Mouse (Mus musculus): ENCODE results near the gene Bloc1s4. TPM values are rescaled to one million over a fixed set of nuclear protein-coding genes. Genes with fewer than 3 reads are reported as not detected.

Gene Bloc1s4
- polyA plus RNA-seq, 1 experiment from 2014 or later: 26.3 TPM

DNA sequence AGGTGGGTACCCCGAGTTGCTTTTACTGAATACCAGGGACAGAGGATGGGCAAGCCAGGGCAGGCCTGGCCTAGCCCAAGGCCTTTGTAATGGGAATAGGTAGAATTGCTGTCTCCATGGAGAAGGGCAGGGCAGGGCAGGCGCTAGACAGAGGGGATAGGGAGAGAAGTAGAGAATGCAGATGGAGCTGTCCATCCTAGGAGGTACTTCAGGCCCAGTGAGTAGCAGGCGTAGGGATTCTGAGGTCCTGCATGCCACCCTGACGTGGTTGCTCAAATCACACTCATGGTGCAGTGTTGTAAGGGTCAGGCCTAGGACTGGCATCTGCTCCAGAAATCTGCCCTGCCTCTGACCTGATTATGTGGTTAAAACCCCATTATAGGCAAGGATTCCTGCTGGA is 10.7 kb downstream of the Bloc1s4 start:
- peaks cover 2% of the 10 kb centered on the region; the same call in 1 of the 2 replicates for H3K4me1 ChIP-seq

DNA sequence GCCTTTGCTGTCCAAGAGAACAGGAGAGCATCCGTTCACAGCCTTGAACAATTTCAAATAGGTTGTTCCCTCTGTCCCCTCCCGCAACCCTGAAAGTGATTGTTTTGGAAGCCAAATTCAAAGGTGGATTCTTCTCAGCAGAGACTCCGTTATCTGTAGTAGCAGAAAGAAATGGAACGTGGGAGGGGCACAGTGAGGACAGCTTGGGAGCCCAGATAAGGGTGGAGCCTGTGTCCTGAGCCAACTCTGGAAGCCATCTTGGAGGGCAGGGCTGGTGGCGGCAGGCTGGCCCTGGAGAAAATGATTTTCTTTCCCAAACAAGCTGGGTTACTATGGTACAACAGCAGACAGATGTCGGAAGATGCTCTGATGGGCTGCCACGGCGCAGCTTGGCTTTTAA is 12.4 kb downstream of the Bloc1s4 start:
- Histone ChIP-seq H3K36me3 (no peaks in the 10 kb centered on the region), H3K4me2 (no peak overlapping the region), H3K9me3 (no peaks in the 10 kb centered on the region), H3K4me3 (replicated peaks) (no peak overlapping the region), H3K27me3 (replicated peaks) (no peaks in the 10 kb centered on the region), H3K27ac (no peak overlapping the region), H3K9ac (no peak overlapping the region), H3K4me1 (no peaks in the 10 kb centered on the region)
- peak; percentile 78; the same call in 1 of the 2 replicates for ATAC-seq (ENCODE audit: insufficient read depth, low FRiP score, low read depth)
- WGBS: 71% methylated on average over 8 of the region's 8 CpGs

More for the DNA sequence above, 10.7 kb downstream of the Bloc1s4 start:
- no peak for ATAC-seq (ENCODE audit: insufficient read depth, low FRiP score, low read depth)
- Histone ChIP-seq H3K4me3 (replicated peaks) (no peak overlapping the region), H3K9ac (no peak overlapping the region), H3K36me3 (no peaks in the 10 kb centered on the region), H3K27ac (no peak overlapping the region), H3K4me2 (no peak overlapping the region), H3K27me3 (replicated peaks) (no peaks in the 10 kb centered on the region), H3K9me3 (no peaks in the 10 kb centered on the region)
- 59% methylated on average over 4 of the region's 4 CpGs for WGBS

DNA sequence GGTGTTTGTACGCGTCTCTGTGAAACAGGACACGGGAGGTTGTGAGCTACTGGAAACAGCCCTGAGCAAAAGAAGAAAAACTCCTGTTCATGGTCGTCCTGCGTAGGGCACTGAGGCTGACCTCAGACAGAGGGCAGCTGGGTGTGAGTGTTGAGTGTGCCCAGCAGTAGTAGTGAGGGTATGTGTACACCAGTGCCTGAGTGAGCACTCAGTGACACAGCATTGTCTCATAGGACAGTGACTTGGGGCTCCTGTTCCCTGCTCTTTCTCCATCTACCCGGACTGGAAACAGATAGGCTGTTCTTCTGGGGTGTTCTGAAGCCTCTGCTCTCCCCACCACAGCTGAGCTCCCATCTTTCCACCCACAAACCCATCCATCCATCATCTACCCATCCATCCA is 13.3 kb downstream of the Bloc1s4 start:
- no peaks in the 10 kb centered on the region for H3K9me3 ChIP-seq
- no peak overlapping the region for H3K9ac ChIP-seq
- no peaks in the 10 kb centered on the region for H3K4me1 ChIP-seq
- H3K27ac ChIP-seq: no peak overlapping the region
- H3K4me2 ChIP-seq: no peak overlapping the region
- no peaks in the 10 kb centered on the region for H3K27me3 ChIP-seq (replicated peaks)
- no peaks in the 10 kb centered on the region for H3K36me3 ChIP-seq
- 78% methylated on average over 6 of the region's 6 CpGs for WGBS
- no peak overlapping the region for H3K4me3 ChIP-seq (replicated peaks)
- ATAC-seq (ENCODE audit: insufficient read depth, low FRiP score, low read depth): no peak

DNA sequence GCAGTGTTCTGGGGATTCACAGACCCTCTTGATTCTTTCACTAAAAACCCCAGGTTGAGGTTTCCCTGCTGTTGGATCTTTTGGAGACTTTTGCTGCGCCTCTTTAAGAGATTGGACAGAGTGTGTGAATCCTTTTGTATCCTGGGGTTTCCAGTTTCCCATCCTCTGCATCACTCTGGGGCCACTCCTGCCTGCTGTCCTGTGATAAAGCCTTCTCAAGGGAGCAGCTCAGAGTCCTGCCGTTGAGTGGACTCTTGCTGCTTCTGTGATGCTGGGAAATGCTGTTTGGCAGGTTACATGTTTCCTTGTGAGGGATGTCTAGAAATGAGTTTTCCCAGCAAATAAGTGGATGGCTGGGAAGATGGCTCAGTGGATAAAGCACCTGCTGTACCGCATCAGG is 15.0 kb downstream of the Bloc1s4 start:
- Histone ChIP-seq H3K9me3 (no peaks in the 10 kb centered on the region), H3K9ac (no peak overlapping the region), H3K27me3 (replicated peaks) (no peaks in the 10 kb centered on the region), H3K4me3 (replicated peaks) (no peak overlapping the region), H3K4me1 (no peaks in the 10 kb centered on the region), H3K4me2 (no peak overlapping the region), H3K27ac (no peak overlapping the region), H3K36me3 (no peaks in the 10 kb centered on the region)
- WGBS: 79% methylated on average over 3 of the region's 3 CpGs
- no peak; the same call in 1 of the 2 replicates for ATAC-seq (ENCODE audit: insufficient read depth, low FRiP score, low read depth)

DNA sequence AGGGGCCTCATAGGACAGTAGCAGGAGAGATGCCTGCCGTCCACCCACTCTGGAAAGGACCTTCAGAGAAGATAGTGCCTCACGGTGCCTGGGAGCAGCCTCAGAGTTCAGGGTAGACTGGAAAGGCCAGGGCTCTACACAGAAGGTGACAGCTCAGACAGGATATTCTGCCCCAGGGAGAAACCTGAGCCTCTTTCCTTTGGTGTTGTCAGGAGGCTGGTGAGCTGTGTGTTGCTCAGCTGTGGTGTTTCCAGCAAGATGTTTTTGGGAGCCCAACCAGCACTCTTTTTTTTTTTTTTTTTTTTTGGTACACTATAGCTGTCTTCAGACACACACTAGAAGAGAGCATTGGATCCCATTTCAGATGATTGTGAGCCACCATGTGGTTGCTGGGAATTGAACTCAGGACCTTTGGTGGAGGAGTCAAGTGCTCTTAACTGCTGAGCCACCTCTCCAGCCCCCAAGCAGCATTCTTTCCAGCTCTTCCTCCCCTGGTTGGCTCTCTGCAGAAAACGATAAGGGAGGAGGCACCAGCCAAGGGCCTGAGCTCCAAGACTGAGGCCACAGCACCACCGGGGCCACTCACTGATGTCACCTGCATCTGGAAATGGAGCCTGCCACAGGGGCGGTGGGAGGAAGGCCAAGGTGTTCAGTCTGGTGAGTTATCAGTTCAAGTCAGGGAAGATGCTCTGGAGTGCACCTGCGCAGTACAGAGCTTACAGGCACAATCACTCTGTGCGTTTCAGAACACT is 16.4 kb downstream of the Bloc1s4 start:
- Histone ChIP-seq H3K9me3 (no peaks in the 10 kb centered on the region), H3K4me2 (no peak overlapping the region), H3K4me1 (no peaks in the 10 kb centered on the region), H3K9ac (no peak overlapping the region), H3K4me3 (replicated peaks) (no peak overlapping the region), H3K36me3 (no peaks in the 10 kb centered on the region), H3K27ac (no peak overlapping the region), H3K27me3 (replicated peaks) (no peaks in the 10 kb centered on the region)
- 0 out of 2 replicates have a peak, but pooled peaks have one; percentile 36 for ATAC-seq (ENCODE audit: insufficient read depth, low FRiP score, low read depth)
- 77% methylated on average over 7 of the region's 7 CpGs for WGBS

DNA sequence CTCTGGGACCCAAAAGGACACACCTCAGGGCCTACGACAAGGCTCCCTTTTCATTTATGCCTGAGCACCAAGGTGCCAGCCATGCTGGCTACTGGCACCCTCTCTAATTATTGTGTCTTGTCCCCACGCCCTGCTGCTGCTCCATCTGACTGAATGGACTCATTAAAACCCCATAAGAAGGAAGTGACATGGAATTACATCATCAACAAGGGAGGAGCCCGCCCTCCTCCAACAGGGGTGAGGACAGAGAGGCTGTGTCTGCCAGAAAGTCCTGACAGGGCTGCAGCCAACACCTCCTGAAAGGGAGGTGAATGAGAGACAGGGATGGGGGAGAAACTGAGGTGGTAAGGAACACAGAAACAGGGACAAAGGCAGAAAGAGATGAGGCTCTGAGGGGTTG is 17.8 kb downstream of the Bloc1s4 start:
- H3K4me2 ChIP-seq: no peak overlapping the region
- H3K9ac ChIP-seq: no peak overlapping the region
- no peak overlapping the region for H3K27ac ChIP-seq
- H3K9me3 ChIP-seq: no peaks in the 10 kb centered on the region
- 67% methylated on average over 3 of the region's 3 CpGs for WGBS
- H3K4me1 ChIP-seq: 0 out of 2 replicates have a peak, but pooled peaks cover 4% of the 10 kb centered on the region
- H3K36me3 ChIP-seq: no peaks in the 10 kb centered on the region
- no peak for ATAC-seq (ENCODE audit: insufficient read depth, low FRiP score, low read depth)
- H3K4me3 ChIP-seq (replicated peaks): no peak overlapping the region
- no peaks in the 10 kb centered on the region for H3K27me3 ChIP-seq (replicated peaks)

DNA sequence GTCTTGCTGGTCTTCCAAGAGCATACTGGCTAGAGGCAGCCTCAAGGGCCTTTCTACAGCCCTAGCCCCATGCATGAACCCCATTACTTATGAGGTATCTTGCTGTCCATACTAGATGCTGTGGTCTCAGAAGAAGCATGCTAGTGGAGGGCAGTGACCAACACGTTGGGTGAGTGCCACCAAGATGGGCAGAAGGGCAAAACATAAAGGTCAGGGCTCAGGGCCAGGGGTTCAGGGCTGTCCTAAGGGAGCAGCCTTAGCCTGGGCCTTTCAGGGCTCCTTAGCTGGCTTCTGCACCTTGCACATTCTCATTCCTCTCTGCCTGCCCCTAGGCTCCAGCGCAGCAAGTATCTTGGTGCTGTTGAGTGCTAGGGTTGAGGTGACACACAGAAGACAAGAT is 18.5 kb downstream of the Bloc1s4 start:
- H3K9me3 ChIP-seq: no peaks in the 10 kb centered on the region
- H3K4me1 ChIP-seq: 0 out of 2 replicates have a peak, but pooled peaks cover 4% of the 10 kb centered on the region
- ATAC-seq (ENCODE audit: insufficient read depth, low FRiP score, low read depth): no peak
- 93% methylated on average over 2 of the region's 2 CpGs for WGBS
- no peak overlapping the region for H3K27ac ChIP-seq
- no peak overlapping the region for H3K9ac ChIP-seq
- H3K4me2 ChIP-seq: no peak overlapping the region
- no peaks in the 10 kb centered on the region for H3K27me3 ChIP-seq (replicated peaks)
- H3K36me3 ChIP-seq: no peaks in the 10 kb centered on the region
- H3K4me3 ChIP-seq (replicated peaks): no peak overlapping the region

DNA sequence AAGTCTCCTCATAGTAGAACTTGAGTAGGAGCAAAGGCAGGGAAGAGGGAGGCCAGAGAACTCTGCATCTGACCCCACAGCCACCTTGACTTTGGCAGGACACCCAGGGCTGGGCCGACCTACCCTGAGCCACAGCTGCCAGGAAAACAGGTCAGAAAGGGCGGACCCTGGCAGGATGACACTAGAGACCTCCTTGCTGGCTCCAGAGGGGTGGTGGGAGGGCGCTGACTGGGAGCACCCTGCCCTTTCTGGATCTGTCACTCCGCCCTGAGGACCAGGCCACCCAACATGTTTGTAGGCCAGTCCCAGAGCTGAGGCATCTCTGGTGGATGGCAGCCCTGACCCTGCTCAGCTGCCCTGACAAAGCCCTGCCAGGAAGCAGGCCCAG is 19.4 kb downstream of the Bloc1s4 start:
- no peak for ATAC-seq (ENCODE audit: insufficient read depth, low FRiP score, low read depth)
- no peaks in the 10 kb centered on the region for H3K27me3 ChIP-seq (replicated peaks)
- 0 out of 2 replicates have a peak, but pooled peaks cover 4% of the 10 kb centered on the region for H3K4me1 ChIP-seq
- no peak overlapping the region for H3K4me3 ChIP-seq (replicated peaks)
- no peaks in the 10 kb centered on the region for H3K9me3 ChIP-seq
- no peak overlapping the region for H3K9ac ChIP-seq
- H3K4me2 ChIP-seq: no peak overlapping the region
- WGBS: 78% methylated on average over 4 of the region's 4 CpGs
- H3K36me3 ChIP-seq: no peaks in the 10 kb centered on the region
- no peak overlapping the region for H3K27ac ChIP-seq

DNA sequence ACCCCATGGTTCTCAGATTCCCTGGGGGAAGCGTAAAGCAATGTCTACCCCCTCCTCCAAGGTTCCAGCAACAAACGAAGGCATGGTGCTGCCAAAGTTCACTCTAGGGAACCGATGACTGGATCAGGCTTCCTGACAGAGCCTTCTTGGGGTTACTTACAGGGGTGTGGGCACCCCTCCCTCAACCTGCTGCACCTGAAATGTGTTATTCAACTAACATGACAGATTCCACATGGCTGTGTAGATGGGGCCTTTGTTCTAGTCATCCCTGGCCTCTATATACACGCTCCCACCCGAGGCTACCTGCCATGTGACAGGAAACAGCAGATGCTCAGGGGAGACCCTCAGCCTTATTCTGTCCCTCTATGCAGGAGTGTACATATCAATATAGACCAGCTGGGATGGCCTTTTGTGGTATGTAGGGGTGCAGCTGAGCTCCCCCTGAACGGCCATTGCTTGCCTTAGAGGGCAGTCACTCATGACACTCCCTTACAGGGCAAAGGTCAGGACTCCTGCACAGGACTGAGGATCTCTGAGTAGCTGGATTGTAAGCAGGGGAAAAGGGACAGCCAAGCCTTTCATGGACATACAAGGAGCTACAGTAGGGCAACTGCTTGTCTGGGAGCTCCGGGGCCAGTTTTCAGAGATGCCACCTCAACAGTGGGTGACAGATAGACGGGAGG is 19.9 kb downstream of the Bloc1s4 start:
- Histone ChIP-seq H3K4me3 (replicated peaks) (no peak overlapping the region), H3K27me3 (replicated peaks) (no peaks in the 10 kb centered on the region), H3K4me1 (0 out of 2 replicates have a peak, but pooled peaks cover 4% of the 10 kb centered on the region), H3K27ac (no peak overlapping the region), H3K36me3 (no peaks in the 10 kb centered on the region), H3K9ac (no peak overlapping the region), H3K4me2 (no peak overlapping the region), H3K9me3 (no peaks in the 10 kb centered on the region)
- 68% methylated on average over 8 of the region's 8 CpGs for WGBS
- ATAC-seq (ENCODE audit: insufficient read depth, low FRiP score, low read depth): peak; percentile 6; the same call in 1 of the 2 replicates

DNA sequence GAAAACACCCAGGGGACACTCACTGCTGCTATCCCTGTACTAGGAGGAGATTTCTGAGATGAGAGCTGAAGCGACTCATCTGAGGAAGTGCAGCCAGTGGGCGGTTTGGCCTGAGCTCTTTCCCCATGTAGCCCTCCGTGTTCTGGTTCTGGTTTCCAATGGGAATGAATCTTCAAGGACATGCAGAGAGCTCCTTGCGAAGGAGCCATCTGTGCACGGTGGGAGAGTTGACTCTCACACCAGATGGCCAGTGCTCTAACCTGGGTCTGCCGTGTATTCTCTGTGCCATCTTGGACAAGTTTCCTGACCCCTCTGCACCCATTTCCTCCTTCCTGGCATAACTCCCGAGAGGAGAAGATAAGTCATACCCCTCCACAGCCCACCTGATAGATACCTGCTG is 20.7 kb downstream of the Bloc1s4 start:
- Histone ChIP-seq H3K4me1 (0 out of 2 replicates have a peak, but pooled peaks cover 4% of the 10 kb centered on the region), H3K4me3 (replicated peaks) (no peak overlapping the region), H3K4me2 (no peak overlapping the region), H3K27ac (no peak overlapping the region), H3K27me3 (replicated peaks) (no peaks in the 10 kb centered on the region), H3K9ac (no peak overlapping the region), H3K9me3 (no peaks in the 10 kb centered on the region), H3K36me3 (no peaks in the 10 kb centered on the region)
- ATAC-seq (ENCODE audit: insufficient read depth, low FRiP score, low read depth): no peak
- WGBS: 68% methylated on average over 7 of the region's 7 CpGs

DNA sequence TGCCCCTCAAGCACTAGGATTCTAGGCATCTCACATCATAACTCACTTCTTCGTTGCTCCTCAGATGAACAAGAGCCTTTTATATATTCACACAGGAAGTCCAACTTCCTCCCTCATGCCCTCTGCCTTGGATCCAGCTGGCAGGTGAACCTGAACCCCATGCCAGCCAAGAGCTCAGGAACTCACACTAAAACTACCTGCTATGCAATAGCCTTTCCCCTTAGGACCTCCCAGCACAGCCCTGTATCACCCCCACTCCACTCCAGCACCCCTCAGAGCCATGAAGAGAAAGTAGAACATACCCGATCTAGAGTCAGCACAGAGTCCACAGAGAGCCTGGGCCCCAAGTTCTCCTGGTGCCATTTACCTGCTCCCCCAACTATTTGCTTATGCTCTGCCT is 21.3 kb downstream of the Bloc1s4 start:
- ATAC-seq (ENCODE audit: insufficient read depth, low FRiP score, low read depth): no peak
- H3K4me1 ChIP-seq: 0 out of 2 replicates have a peak, but pooled peaks cover 4% of the 10 kb centered on the region
- no peaks in the 10 kb centered on the region for H3K9me3 ChIP-seq
- no peak overlapping the region for H3K27ac ChIP-seq
- H3K4me2 ChIP-seq: no peak overlapping the region
- no peaks in the 10 kb centered on the region for H3K27me3 ChIP-seq (replicated peaks)
- H3K9ac ChIP-seq: no peak overlapping the region
- WGBS: 60% methylated on average over 2 of the region's 2 CpGs
- H3K36me3 ChIP-seq: no peaks in the 10 kb centered on the region
- no peak overlapping the region for H3K4me3 ChIP-seq (replicated peaks)

DNA sequence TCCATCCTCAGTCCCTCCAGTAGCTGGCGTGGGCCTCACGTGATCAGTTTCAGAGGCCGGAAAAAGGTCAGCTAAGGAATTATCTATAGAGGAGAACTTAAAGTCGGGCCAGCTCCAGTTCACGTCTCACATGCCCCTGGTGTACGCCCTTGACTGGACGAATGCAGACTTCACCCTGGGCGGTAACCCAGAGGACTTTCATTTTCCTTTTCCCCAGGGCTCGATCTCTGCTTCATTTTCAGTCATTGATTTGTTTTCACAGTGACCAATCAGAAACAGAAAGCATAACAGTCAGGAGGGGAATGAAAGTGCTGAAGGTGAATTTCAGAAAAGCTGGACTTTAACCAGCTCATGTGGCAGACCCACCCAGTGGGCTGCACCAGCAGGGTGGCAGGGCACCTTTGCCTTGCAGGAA is 22.1 kb downstream of the Bloc1s4 start:
- Histone ChIP-seq H3K4me3 (replicated peaks) (no peak overlapping the region), H3K9ac (no peak overlapping the region), H3K27me3 (replicated peaks) (no peaks in the 10 kb centered on the region), H3K27ac (peak overlapping the region; percentile 57), H3K9me3 (no peaks in the 10 kb centered on the region), H3K36me3 (no peaks in the 10 kb centered on the region), H3K4me2 (0 out of 2 replicates have a peak overlapping the region, but pooled peaks have one; percentile 2), H3K4me1 (0 out of 2 replicates have a peak, but pooled peaks cover 4% of the 10 kb centered on the region)
- 45% methylated on average over 9 of the region's 9 CpGs for WGBS
- peak; percentile 61; the same call in 1 of the 2 replicates for ATAC-seq (ENCODE audit: insufficient read depth, low FRiP score, low read depth)

Data from stomach, embryonic 15.5 days (tissue).